Mouse (Mus musculus) CD4-positive, CD25-positive, alpha-beta regulatory T cell, adult 2 months (primary cell): ENCODE data around the gene Cfap54.

Source experiments
- DNase-seq: peaks from one replicate; pipeline ENCODE4 v3.0.0-alpha.2; 2012; ENCODE audit warnings: low read depth, low spot score

The Cfap54 gene

DNA sequence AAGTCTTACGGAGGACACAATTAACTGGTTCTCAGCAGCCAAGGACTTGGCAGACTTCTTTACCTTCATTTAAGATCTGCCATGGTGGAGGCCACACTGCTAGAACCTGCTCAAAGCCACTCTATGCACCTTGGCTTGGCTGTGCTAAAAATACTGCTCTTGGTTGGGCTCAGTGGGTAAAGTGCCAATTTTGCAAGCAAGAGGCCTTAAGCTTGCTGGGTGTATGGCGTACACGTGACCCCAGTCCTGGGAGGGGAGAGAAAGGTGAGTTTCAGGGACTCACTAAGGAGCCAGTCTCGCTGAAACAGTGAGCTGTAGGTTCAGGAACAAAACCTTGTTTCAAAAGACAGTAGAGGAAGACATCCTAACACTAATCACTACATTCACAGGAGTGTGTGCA is 19.0 kb downstream of the Cfap54 start:
- DNase-seq: no peak

DNA sequence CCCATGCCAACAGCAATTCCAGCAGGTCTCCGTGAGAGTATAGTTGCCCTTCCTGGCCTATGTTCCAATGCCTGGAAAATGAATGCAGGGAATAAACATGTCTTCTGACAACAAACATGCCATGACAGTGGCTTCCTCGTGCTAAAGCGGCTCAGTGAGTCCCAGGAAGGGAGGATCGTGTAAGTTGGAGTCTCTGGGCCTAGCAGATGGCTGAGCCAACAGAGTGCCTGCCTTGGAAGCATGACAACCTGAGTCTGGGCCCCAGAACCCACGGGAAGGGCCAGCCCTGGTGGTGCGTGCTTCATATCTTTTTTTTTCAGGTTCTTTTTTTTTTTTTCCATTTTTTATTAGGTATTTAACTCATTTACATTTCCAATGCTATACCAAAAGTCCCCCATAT is 27.6 kb downstream of the Cfap54 start:
- DNase-seq: no peak

DNA sequence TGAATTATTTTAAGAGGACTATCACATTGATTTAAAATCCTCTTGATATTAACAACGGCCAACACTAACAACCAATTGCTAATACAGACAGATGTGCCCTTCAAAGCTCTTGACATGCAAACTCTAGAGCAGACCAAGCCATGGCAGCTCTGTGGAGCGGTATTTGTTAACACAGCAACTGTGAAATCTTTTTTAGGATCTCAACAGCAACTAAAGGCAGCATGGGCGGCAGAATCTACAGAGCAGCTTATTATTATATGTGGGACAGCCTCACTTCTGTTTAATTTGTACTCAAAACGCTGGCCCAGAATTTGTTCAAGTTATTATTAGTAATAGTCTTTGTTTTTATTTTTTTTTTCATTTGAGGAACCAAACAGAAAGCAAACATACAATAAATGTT is 28.1 kb downstream of the Cfap54 start:
- no peak for DNase-seq

- DNase-seq: peak; percentile 93
These were observed 30.2 kb downstream of the Cfap54 start for GRCm38 (mm10) chr10:93051016-93051726.

DNA sequence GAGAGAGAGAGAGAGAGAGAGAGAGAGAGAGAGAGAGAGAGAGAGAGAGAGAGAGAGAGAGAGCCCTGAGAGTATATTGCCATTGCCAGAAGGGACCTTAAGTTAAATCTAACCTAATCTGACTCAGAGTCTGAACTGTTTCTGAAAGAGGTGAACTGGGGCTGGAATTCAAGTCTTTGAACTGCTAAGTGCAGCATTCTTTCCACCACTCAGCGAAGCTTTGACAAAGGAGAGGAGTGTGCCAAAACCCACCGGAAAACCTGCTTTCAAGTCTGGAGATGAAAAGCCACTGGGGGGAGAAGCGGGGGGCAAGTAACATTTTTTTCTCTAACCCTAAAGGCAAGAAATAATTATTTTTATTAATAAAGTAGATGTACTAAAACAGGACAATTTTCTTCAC is 30.8 kb downstream of the Cfap54 start:
- DNase-seq: peak; percentile 31

- DNase-seq: no peak
These were observed 38.2 kb downstream of the Cfap54 start for GRCm38 (mm10) chr10:93043195-93043594.

DNA sequence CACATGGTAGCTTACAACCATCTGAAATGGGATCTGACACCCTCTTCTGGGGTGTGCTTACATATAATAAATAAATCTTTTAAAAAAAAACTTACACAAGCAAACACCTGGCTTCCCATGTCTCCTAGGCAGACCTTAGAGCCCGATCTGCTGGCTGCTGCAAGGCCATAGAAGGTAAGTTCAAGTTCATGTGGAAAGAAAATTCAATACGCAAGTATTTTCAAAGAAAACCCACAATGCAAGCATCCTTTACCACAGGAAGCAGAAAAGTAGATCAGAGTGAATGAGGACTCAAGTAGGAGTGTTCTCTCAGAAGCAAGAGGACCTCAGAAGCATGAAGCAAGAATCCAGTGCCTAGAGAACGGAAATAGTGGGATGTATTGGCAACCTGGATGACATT is 39.6 kb downstream of the Cfap54 start:
- DNase-seq: peak; percentile 68

GRCm38 (mm10) chr10:93041392-93041791 is 40.0 kb downstream of the Cfap54 start:
- peak; percentile 57 for DNase-seq

DNA sequence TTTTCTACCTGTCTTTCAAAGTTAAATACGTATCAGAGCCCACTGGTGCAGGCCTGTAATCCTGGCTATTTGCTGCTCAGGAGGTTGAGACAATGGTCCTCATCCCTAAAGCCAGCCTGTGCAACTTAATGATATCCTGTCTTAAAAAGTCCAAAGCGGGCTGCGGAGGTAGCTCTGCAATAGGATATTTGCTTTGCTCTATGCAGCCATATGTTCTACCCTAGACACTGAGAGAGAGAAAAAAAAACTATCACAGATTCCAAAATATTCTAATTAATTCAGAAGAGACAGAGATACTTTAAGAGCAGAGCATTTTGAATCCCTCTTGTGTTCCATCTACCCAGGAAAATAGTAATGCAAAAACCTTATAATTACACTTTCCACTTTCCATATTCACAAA is 44.9 kb downstream of the Cfap54 start:
- no peak for DNase-seq

DNA sequence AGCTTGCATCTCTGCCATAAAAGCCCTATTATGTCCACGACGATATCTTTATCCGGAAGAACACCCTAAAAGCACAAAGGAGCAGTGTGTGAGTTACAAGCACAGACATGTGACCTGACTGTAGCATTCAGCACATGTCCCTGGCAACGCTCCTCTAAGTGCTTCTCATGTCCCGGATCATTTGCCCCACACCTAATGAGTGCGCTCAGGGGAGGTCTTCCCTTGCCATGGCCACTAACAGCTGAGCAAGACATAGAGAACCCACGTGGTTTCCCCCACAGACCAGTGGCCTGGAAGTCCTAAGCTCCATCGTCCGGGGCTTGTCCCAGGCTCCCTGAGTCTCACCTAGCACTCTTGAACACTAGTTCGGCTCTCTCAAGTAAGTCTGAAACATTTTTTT is 45.9 kb downstream of the Cfap54 start:
- DNase-seq: no peak

GRCm38 (mm10) chr10:93023295-93023694 is 58.1 kb downstream of the Cfap54 start:
- DNase-seq: no peak

- DNase-seq: peak; percentile 78
These were observed 67.2 kb downstream of the Cfap54 start for GRCm38 (mm10) chr10:93014059-93014795.

GRCm38 (mm10) chr10:93011085-93011484 is 70.3 kb downstream of the Cfap54 start:
- no peak for DNase-seq

- DNase-seq: peak; percentile 38
These were observed 74.4 kb downstream of the Cfap54 start for GRCm38 (mm10) chr10:93006970-93007369.

- peak; percentile 43 for DNase-seq
These were observed 75.0 kb downstream of the Cfap54 start for GRCm38 (mm10) chr10:93006405-93006804.

- DNase-seq: no peak
These were observed 82.9 kb downstream of the Cfap54 start for GRCm38 (mm10) chr10:92998536-92998935.

- DNase-seq: no peak
These were observed 86.2 kb downstream of the Cfap54 start for GRCm38 (mm10) chr10:92995186-92995585.

- peak; percentile 27 for DNase-seq
These were observed 87.1 kb downstream of the Cfap54 start for GRCm38 (mm10) chr10:92994340-92994739.

DNA sequence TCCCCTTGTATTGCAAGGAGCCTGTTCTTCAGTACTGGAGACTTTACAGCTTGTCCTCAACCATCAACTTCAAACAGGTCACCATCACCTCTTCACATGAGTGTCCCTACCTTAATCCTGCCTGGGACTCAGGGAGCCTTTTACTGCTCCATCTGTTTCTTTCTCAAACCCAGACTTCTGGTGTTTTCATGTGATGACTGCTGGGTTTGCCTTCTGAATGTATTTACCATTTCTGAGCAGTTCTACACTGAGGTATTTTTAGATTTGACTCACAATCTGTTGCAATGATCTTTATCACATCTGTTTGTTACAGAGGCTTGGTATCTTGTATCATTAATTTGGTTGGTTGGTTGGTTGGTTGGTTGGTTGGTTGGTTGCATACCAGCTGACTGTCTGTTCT is 88.9 kb downstream of the Cfap54 start:
- DNase-seq: no peak

- DNase-seq: no peak
These were observed 90.8 kb downstream of the Cfap54 start for GRCm38 (mm10) chr10:92990576-92990975.

- DNase-seq: no peak
These were observed 116.3 kb downstream of the Cfap54 start for GRCm38 (mm10) chr10:92965134-92965533.

GRCm38 (mm10) chr10:92950044-92950443 is 131.4 kb downstream of the Cfap54 start:
- no peak for DNase-seq
